Mouse (Mus musculus): ENCODE measurements at regions not wholly inside any gene's neighbourhood (a gene's known extent, or its start where the extent isn't known, plus 50 kb on each side); places are given as distances from the start of the nearest gene placed in this dataset.
"Not testable (repeated sequence)": the region's sequence is repeated elsewhere in the genome, so short reads cannot be mapped to it uniquely, and the experiment has no call there.

DNA sequence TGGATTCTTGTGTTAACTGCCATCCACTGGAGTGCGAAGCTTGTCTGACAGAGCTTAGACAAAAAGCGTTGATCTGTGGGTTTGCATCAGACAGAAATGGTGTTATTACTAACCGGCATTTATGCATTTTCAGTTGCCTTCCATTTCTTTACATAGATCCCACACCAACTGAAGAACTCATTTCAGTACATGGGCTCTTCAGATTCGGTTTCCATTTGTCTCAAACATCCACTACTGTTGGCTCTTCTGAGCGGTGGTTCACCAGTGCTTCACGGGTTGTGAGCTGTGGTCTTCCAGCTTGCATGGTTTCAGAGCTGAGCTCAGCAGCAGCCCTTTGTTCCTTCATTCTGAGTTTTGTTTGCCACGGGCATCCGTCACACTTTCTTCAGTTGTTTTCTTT is 294.4 kb downstream of the Eipr1 start:
- no peak for DNase-seq (ENCODE audit: low read depth, low spot score)
- 88% methylated on average over 8 of the region's 8 CpGs for WGBS

GRCm38 (mm10) chr12:29048596-29048995 is 297.0 kb downstream of the Eipr1 start:
- WGBS, result 58% methylated on average over 4 of the region's 4 CpGs
- not testable (repeated sequence) for DNase-seq (ENCODE audit: low read depth, low spot score)

GRCm38 (mm10) chr12:29049105-29049511 is 297.5 kb downstream of the Eipr1 start:
- WGBS, result 23% methylated on average over 8 of the region's 8 CpGs
- DNase-seq (ENCODE audit: low read depth, low spot score), result no peak

- DNase-seq (ENCODE audit: low read depth, low spot score), result no peak
Observed at GRCm38 (mm10) chr12:29049801-29050200, 298.2 kb downstream of the Eipr1 start.

- WGBS, result 41% methylated on average over 8 of the region's 8 CpGs
Observed at GRCm38 (mm10) chr12:29050516-29051251, 299.1 kb downstream of the Eipr1 start.

DNA sequence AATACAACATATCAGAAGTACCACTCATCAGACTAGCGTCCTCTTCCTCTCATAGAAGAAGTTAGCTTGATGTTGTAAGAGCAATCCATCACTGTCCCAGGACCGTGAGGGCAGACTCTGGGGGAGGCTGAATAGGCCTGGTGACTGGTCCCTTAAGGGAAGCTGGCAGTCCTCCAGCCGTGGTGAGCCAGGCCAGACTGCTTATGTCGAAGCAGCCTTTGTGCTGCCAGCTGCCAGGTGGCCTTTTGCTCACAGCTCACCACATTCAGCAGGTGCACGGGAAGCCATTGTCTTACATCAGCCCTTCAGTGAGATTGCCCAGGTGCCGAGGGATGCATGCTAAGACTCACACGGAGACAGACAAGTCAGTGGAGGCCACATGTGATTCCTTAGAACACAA is 302.8 kb downstream of the Eipr1 start:
- no peak for DNase-seq (ENCODE audit: low read depth, low spot score)
- 35% methylated on average over 7 of the region's 7 CpGs for WGBS

More at GRCm38 (mm10) chr12:29050516-29051251, 299.1 kb downstream of the Eipr1 start:
- no peak for DNase-seq (ENCODE audit: low read depth, low spot score)

GRCm38 (mm10) chr12:29062025-29062637 is 310.5 kb downstream of the Eipr1 start:
- 59% methylated on average over 14 of the region's 14 CpGs for WGBS
- DNase-seq (ENCODE audit: low read depth, low spot score), result no peak

- WGBS, result 87% methylated on average over 3 of the region's 3 CpGs
- no peak for DNase-seq (ENCODE audit: low read depth, low spot score)
Observed at GRCm38 (mm10) chr12:29062801-29063200, 311.2 kb downstream of the Eipr1 start.

GRCm38 (mm10) chr12:29068180-29068579 is 316.6 kb downstream of the Eipr1 start:
- WGBS, result 26% methylated on average over 5 of the region's 5 CpGs
- DNase-seq (ENCODE audit: low read depth, low spot score), result no peak

DNA sequence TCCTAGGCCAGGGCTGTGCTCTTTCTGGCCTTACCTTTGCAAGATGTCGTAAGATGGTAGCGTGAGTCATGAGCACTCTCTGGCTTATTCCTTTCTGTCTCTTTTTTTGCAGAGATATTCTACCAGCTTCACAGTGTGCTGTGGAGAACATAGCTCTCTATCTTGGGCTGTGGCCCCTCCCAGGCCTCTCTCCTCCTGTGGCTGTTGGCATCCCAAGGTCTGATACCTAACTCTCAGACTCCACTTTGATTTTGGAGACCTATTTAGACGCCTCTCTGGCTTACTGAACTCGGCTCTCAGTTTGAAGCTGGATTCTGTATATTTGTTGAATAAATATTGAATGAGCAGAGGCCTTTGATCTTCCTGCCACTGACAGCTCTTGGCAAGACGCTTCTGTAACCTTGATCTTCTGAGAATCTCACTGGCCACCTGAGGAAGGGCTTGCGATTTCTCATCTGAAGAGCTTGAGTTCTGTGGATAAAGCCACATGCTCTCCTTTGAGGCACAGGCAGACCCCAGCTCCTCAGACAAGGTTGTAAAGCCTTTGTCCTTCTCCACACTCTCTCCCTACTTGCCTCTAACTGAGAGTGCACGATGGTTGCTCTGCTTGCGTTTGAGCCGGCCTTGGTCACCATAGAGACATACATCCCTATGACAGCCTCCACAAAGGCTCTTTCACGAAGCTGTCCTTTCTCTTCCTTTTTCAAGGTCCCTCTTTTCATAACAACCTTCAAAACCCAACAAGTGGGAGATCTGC is 323.7 kb downstream of the Eipr1 start:
- no peak for DNase-seq (ENCODE audit: low read depth, low spot score)
- WGBS, result 48% methylated on average over 10 of the region's 10 CpGs

GRCm38 (mm10) chr12:29076606-29077005 is 325.0 kb downstream of the Eipr1 start:
- WGBS, result 79% methylated on average over 1 of the region's 1 CpGs

DNA sequence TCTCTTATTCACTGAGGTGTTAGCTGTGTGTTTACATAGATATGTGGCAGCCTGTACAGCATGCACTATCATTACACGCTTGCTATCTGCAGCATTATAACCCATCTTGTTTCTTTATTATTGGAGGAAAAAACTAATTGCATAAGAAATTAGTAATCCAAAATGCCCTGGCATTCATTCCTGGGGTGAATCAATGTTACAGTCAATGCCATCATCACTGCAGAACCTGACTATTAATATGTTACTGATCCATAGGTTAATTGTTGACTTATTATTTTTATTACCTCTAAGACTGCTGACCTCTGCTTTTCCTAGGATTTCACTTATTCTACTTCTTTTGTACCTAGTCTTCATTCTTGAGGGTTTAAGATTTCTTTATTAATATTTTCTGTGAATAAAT is 327.4 kb downstream of the Eipr1 start:
- DNase-seq (ENCODE audit: low read depth, low spot score), result no peak

More at GRCm38 (mm10) chr12:29076606-29077005, 325.0 kb downstream of the Eipr1 start:
- DNase-seq (ENCODE audit: low read depth, low spot score), result no peak

DNA sequence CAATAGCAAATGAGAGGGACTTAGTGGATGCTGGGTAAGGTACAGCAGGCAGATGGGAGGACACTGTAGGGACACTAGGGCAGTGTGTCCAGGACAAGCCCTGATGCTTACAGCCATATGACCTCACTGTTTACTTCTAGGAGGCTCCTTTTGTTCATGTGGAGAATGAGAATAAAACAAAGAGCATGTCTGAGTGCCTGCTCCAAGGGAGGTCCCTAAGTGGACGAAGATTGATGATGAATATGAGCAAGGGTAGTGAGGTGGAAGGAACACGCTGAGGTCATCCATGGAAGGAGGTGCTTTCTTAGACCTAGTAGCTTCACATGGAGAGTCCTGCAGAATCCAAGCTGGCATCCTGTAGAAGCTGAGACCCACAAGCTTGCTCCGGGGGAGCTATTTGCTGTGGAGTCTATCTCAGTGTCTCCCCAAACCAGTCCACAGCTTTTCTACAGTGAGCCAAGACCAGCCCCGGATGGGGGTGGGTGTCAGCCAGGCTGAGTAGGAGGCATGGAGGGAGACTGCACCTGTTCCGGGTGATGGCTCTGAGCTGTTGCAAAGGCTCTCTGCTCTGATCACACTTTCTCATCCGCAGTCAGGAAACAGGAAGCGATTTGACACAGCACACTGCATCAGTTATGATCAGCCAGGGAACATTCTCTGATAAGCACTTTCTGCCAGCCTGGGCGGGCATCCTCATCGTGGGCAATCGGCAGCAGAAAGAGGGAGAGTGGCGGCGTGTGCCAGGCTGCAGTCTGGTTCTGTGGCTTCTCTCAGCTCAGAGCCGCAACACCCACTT is 332.0 kb downstream of the Eipr1 start:
- DNase-seq (ENCODE audit: low read depth, low spot score), result no peak
- 75% methylated on average over 13 of the region's 13 CpGs for WGBS

More for the DNA sequence above, 327.4 kb downstream of the Eipr1 start:
- WGBS, result 84% methylated on average over 1 of the region's 1 CpGs

- WGBS, result 65% methylated on average over 2 of the region's 2 CpGs
- DNase-seq (ENCODE audit: low read depth, low spot score), result not testable (repeated sequence)
Observed at GRCm38 (mm10) chr12:29087245-29087644, 335.6 kb downstream of the Eipr1 start.

DNA sequence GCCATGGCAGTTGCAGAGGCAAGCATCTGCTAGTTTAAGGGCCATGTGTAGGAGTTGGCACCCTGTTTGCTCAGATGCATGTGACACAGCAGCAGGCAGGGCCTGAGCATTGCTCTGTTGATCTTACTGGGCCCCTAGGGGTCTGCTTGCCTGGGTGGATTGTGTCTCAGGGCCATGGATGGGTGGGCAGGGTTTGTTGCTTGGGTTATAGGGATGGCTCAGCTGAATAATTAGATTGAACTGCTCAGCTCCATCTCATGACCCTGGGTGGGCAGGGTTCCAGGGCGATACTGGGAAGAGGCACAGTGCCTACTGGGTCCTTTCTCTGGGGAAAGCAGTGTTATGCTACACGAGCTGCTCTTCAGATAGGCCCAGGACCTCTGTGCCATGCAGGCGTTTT is 338.0 kb downstream of the Eipr1 start:
- 54% methylated on average over 3 of the region's 3 CpGs for WGBS

GRCm38 (mm10) chr12:29090451-29090850 is 338.8 kb downstream of the Eipr1 start:
- 64% methylated on average over 5 of the region's 5 CpGs for WGBS
- DNase-seq (ENCODE audit: low read depth, low spot score), result no peak

More for the DNA sequence above, 338.0 kb downstream of the Eipr1 start:
- no peak for DNase-seq (ENCODE audit: low read depth, low spot score)

GRCm38 (mm10) chr12:29095406-29096032 is 343.9 kb downstream of the Eipr1 start:
- no peak for DNase-seq (ENCODE audit: low read depth, low spot score)
- 44% methylated on average over 1 of the region's 1 CpGs for WGBS

GRCm38 (mm10) chr12:29096033-29096913 is 344.7 kb downstream of the Eipr1 start:
- no peak for DNase-seq (ENCODE audit: low read depth, low spot score)

More at GRCm38 (mm10) chr12:29096033-29096913, 344.7 kb downstream of the Eipr1 start:
- 11% methylated on average over 16 of the region's 16 CpGs for WGBS
